Mouse (Mus musculus) ES-E14 (cell line): ENCODE results near the gene Ptprm.

ENCODE experiments used
- CHD2 ChIP-seq: IDR thresholded peaks from 2 replicates; pipeline ENCODE4 v1.6.1; 2014; ENCODE audit warnings: mild to moderate bottlenecking, low read depth, low read length, inconsistent platforms
- HCFC1 ChIP-seq: IDR thresholded peaks from 2 replicates; pipeline ENCODE4 v1.6.1; 2012; ENCODE audit warnings: low read length, inconsistent platforms, borderline replicate concordance; ENCODE audit not compliant: insufficient read depth
- MAFK ChIP-seq: IDR thresholded peaks from 2 replicates; pipeline ENCODE4 v1.6.1; 2014; ENCODE audit warnings: mild to moderate bottlenecking, low read depth, low read length, inconsistent platforms; ENCODE audit not compliant: insufficient read depth

- TF ChIP-seq HCFC1 (no peak), MAFK (no peak), CHD2 (no peak)
Measured at GRCm38 (mm10) chr17:67358541-67358940, 4.3 kb upstream of the Ptprm start.
